ENCODE assay signal across 8 mouse cellular contexts in the genomic region with DNA sequence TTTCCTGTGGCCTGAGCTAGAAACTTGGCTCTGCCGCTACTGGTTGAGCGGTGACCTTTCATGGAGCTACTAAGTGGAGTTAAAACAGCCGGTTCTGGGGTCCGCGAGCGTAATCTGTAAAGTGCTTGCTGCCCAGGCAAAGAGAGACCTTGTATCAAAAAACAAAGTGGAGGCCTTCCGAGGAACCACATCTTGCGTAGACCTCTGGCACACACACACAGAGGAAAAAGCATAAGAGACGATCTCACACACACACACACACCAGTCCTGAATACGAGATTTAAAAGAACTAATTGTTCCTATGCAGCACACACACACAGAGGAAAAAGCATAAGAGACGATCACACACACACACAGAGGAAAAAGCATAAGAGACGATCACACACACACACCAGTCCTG. TPM values are rescaled to one million over a fixed set of nuclear protein-coding genes. Genes with fewer than 3 reads are reported as not detected.
DNase-seq lines count a peak whose midpoint lies in the region; ATAC-seq and TF ChIP-seq lines count a peak whose summit lies in the region.

No protein-coding gene starts in this region.

- peak overlapping the region; percentile 64 for H3K4me2 ChIP-seq in lung, embryonic 15.5 days
- H3K4me2 ChIP-seq in neural tube, embryonic 15.5 days: peak overlapping the region; percentile 70

- peak overlapping the region; percentile 55 for H3K9ac ChIP-seq in lung, embryonic 15.5 days
- H3K9ac ChIP-seq in neural tube, embryonic 15.5 days (replicated peaks): peak overlapping the region; percentile 74

- H3K36me3 ChIP-seq in lung, embryonic 15.5 days: no peaks in the 10 kb centered on the region
- no peaks in the 10 kb centered on the region for H3K36me3 ChIP-seq in limb, embryonic 10.5 days
- H3K36me3 ChIP-seq in neural tube, embryonic 15.5 days: no peaks in the 10 kb centered on the region

- TF ChIP-seq POLR2A in embryonic fibroblast, embryonic 13.5 days (IDR thresholded peaks at IDR 0.05; ENCODE audit: low read depth, low read length): no peak

- intact Hi-C loops in gastrocnemius, postnatal 36 days (cut with DNase I): loop anchor here (5.0 kb wide), 1 partner anchor 61 kb away; the partner anchor contains the start of gene Il4ra
- intact Hi-C loops in left cerebral cortex, postnatal 14 days (cut with DNase I): no loop called here

- H3K27me3 ChIP-seq in lung, embryonic 15.5 days: no peaks in the 10 kb centered on the region
- no peaks in the 10 kb centered on the region for H3K27me3 ChIP-seq in limb, embryonic 10.5 days (ENCODE audit: low read depth, poor library complexity, severe bottlenecking)
- no peaks in the 10 kb centered on the region for H3K27me3 ChIP-seq in neural tube, embryonic 15.5 days (replicated peaks)

- H3K4me1 ChIP-seq in lung, embryonic 15.5 days: peaks cover 33% of the 10 kb centered on the region
- H3K4me1 ChIP-seq in embryonic fibroblast, embryonic 13.5 days (ENCODE audit: control insufficient read depth, insufficient read depth, low read length): peaks cover 8% of the 10 kb centered on the region
- peaks cover 20% of the 10 kb centered on the region for H3K4me1 ChIP-seq in limb, embryonic 10.5 days
- H3K4me1 ChIP-seq in neural tube, embryonic 15.5 days: peaks cover 26% of the 10 kb centered on the region

- ATAC-seq in lung, embryonic 15.5 days (ENCODE audit: borderline replicate concordance, extremely low read depth, low FRiP score, low TSS enrichment): no peak
- ATAC-seq in neural tube, embryonic 15.5 days (ENCODE audit: low FRiP score): peak; percentile 36

- TF ChIP-seq CTCF in embryonic fibroblast, embryonic 13.5 days (IDR thresholded peaks at IDR 0.05; ENCODE audit: borderline replicate concordance, insufficient read depth, low read length): no peak

- peak overlapping the region; percentile 62 for H3K4me3 ChIP-seq in lung, embryonic 15.5 days
- peak overlapping the region; percentile 51 for H3K4me3 ChIP-seq in embryonic fibroblast, embryonic 13.5 days (ENCODE audit: insufficient read depth, low read length)
- peak overlapping the region; percentile 69 for H3K4me3 ChIP-seq in limb, embryonic 10.5 days
- peak overlapping the region; percentile 67 for H3K4me3 ChIP-seq in neural tube, embryonic 15.5 days (replicated peaks)

- H3K27ac ChIP-seq in lung, embryonic 15.5 days: peak overlapping the region; percentile 80
- 0 out of 2 replicates have a peak overlapping the region, but pooled peaks have one; percentile 8 for H3K27ac ChIP-seq in embryonic fibroblast, embryonic 13.5 days (ENCODE audit: insufficient read depth, low read length)
- peak overlapping the region; percentile 94 for H3K27ac ChIP-seq in limb, embryonic 10.5 days
- H3K27ac ChIP-seq in neural tube, embryonic 15.5 days (replicated peaks): peak overlapping the region; percentile 94

- no peaks in the 10 kb centered on the region for H3K9me3 ChIP-seq in lung, embryonic 15.5 days
- no peaks in the 10 kb centered on the region for H3K9me3 ChIP-seq in limb, embryonic 10.5 days (replicated peaks)
- H3K9me3 ChIP-seq in neural tube, embryonic 15.5 days (replicated peaks): no peaks in the 10 kb centered on the region

- DNase-seq in lung, postnatal 25 days (ENCODE audit: low spot score): no peak
- DNase-seq in limb, embryonic 10.5 days (ENCODE audit: low spot score): no peak
- no peak for DNase-seq in gastrocnemius, postnatal 36 days
- no peak for DNase-seq in spleen, postnatal 10 days (ENCODE audit: low spot score in 2 of 2)
- DNase-seq in left cerebral cortex, postnatal 14 days (ENCODE audit: low spot score in 2 of 2): no peak

- 20% methylated on average over 12 of the region's 12 CpGs for WGBS in lung, embryonic 15.5 days
- 35% methylated on average over 12 of the region's 12 CpGs for WGBS in limb, embryonic 10.5 days
- 21% methylated on average over 12 of the region's 12 CpGs for WGBS in neural tube, embryonic 15.5 days

RNA-seq across cellular contexts. Expression of gene Nsmce1, which starts 0.4 kb away (rescaled TPM):
- 157 and 164 TPM in 2 replicates for polyA plus RNA-seq in lung, embryonic 15.5 days (2015; fragmentation: Nextera tagmentation; extraction: Ambion mirVana)
- 51.1 and 55.1 TPM in 2 replicates for polyA plus RNA-seq in embryonic fibroblast, embryonic 13.5 days (2011; ENCODE audit: insufficient read length, low read depth, missing spikeins)
- 123 and 129 TPM in 2 replicates for polyA plus RNA-seq in limb, embryonic 10.5 days (2016; fragmentation: Nextera tagmentation; extraction: Ambion mirVana)
- polyA plus RNA-seq in neural tube, embryonic 15.5 days (2015; fragmentation: Nextera tagmentation; extraction: Ambion mirVana): 87.8 and 90.3 TPM in 2 replicates
- total RNA-seq in gastrocnemius, postnatal 36 days (2021): 10 to 100 TPM in 1 of 2 experiments, 1 to 10 TPM in 1; 8.6 to 10.8 TPM
- total RNA-seq in left cerebral cortex, postnatal 14 days (2021): 10 to 100 TPM; 15.8 to 19.2 TPM

RNA-seq across cellular contexts. Expression of gene Kdm8, which starts 47.3 kb away (rescaled TPM):
- 14.5 and 15.6 TPM in 2 replicates for polyA plus RNA-seq in lung, embryonic 15.5 days (2015; fragmentation: Nextera tagmentation; extraction: Ambion mirVana)
- 3.7 and 4.1 TPM in 2 replicates for polyA plus RNA-seq in embryonic fibroblast, embryonic 13.5 days (2011; ENCODE audit: insufficient read length, low read depth, missing spikeins)
- 18.7 and 19.5 TPM in 2 replicates for polyA plus RNA-seq in limb, embryonic 10.5 days (2016; fragmentation: Nextera tagmentation; extraction: Ambion mirVana)
- polyA plus RNA-seq in neural tube, embryonic 15.5 days (2015; fragmentation: Nextera tagmentation; extraction: Ambion mirVana): 4.7 and 5.7 TPM in 2 replicates
- total RNA-seq in gastrocnemius, postnatal 36 days (2021): 1 to 10 TPM; 4.5 to 5.0 TPM
- 1 to 10 TPM; 3.4 to 3.8 TPM for total RNA-seq in left cerebral cortex, postnatal 14 days (2021)

Comparison
In these comparisons a context has a peak if more than half of its experiments do, and no peak if none do; other contexts are left out.
1. H3K27ac ChIP-seq: peak in every context shown above with its lines; median percentile 94 in limb, embryonic 10.5 days; 94 in neural tube, embryonic 15.5 days; 80 in lung, embryonic 15.5 days; 8 in embryonic fibroblast, embryonic 13.5 days.